Mouse (Mus musculus) spleen, postnatal 14 days (tissue): ENCODE data around the gene Vmn2r114.
"Not testable (repeated sequence)": the region's sequence is repeated elsewhere in the genome, so short reads cannot be mapped to it uniquely, and the experiment has no call there.

ENCODE experiments used
- DNase-seq, 2 experiments: peaks; one replicate each; pipeline ENCODE4 v3.0.0; 2021 to 2022; ENCODE audit warnings: low spot score in 2 of 2

The Vmn2r114 gene

GRCm38 (mm10) chr17:23312437-23312836, at the start of gene Vmn2r114:
Vmn2r114 (minus strand) TSS chr17:23312537.
- not testable (repeated sequence) for DNase-seq

DNA sequence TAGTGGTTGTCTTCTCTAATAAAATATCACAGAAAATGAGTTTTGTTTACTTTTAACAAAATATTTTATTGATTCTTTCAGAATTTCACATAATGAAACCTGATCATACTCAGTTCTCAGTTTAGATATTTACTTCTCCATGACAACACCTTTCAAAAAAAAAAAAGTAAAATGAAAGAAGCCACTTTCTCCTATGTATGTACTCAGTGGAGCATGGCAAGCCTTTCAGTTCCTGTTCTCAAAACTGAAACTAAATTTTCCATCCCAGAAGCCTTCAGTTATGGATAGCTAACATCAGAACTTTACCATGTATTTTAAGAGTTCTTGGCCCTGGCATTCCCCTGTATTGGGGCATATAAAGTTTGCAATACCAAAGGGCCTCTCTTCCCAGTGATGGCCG, 39.3 kb upstream of the Vmn2r114 start:
- no peak for DNase-seq

DNA sequence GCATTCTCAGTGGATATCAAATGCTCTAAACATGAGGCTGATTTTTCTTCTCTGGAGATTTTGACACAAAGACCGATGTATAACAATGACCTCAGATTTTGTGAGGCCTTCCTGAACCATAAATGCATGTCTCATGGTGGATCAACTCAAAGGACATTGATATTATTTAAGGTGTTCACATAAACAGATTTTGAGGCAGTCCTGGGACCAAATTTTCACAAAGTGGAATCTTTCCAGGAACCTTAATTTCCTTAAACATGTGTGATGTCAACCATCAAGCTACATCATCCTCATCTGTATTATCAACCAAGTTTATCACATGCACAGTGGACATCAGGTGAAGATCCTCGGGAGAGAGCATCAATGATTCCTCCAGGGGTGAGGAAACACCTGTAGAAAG, 31.1 kb upstream of the Vmn2r114 start, which contains the start of gene Vmn2r115:
Vmn2r115 (plus strand) TSS at position 301 of the 400 bp plus-strand sequence.
- not testable (repeated sequence) for DNase-seq

GRCm38 (mm10) chr17:23330657-23331056, 18.3 kb upstream of the Vmn2r114 start:
- DNase-seq, result no peak
